Mouse (Mus musculus) ES-Bruce4 (cell line): Measurements from ENCODE around the gene Camta1. TPM values are rescaled to one million over a fixed set of nuclear protein-coding genes. Genes with fewer than 3 reads are reported as not detected.
A peak's percentile ranks its signal among the peaks of the same experiment; 100 is the strongest.

Source experiments
- H3K27ac ChIP-seq: 2 replicates; pipeline ENCODE4 v1.5.1; 2012; ENCODE audit warnings: low read length, inconsistent platforms; ENCODE audit not compliant: insufficient read depth
- H3K27me3 ChIP-seq: 2 replicates; pipeline ENCODE4 v1.6.1; 2012; ENCODE audit warnings: mild to moderate bottlenecking, low read length, inconsistent platforms; ENCODE audit not compliant: control insufficient read depth, poor library complexity, insufficient read depth, severe bottlenecking
- H3K36me3 ChIP-seq: 2 replicates; pipeline ENCODE4 v1.6.1; 2012; ENCODE audit warnings: inconsistent platforms, mild to moderate bottlenecking, low read length, moderate library complexity; ENCODE audit not compliant: control insufficient read depth, poor library complexity, insufficient read depth, severe bottlenecking
- H3K4me1 ChIP-seq: one replicate; pipeline ENCODE4 v1.8.1; 2011; ENCODE audit warnings: low read length; ENCODE audit not compliant: control insufficient read depth, insufficient read depth
- H3K4me3 ChIP-seq: 2 replicates; pipeline ENCODE4 v1.5.1; 2011; ENCODE audit warnings: low read depth, mild to moderate bottlenecking, low read length
- H3K9ac ChIP-seq: 2 replicates; pipeline ENCODE4 v1.6.1; 2012; ENCODE audit warnings: low read depth, mild to moderate bottlenecking, inconsistent platforms; ENCODE audit not compliant: poor library complexity, severe bottlenecking
- H3K9me3 ChIP-seq: replicated peaks from 2 replicates; pipeline ENCODE4 v1.6.1; 2012; ENCODE audit warnings: mild to moderate bottlenecking, low read length, inconsistent platforms; ENCODE audit not compliant: control insufficient read depth, poor library complexity, insufficient read depth, severe bottlenecking
- CTCF ChIP-seq: IDR thresholded peaks from one replicate; pipeline ENCODE4 v1.8.1; 2011; ENCODE audit warnings: low read depth, low read length
- EP300 ChIP-seq: IDR thresholded peaks from 2 replicates; pipeline ENCODE4 v1.6.1; 2011; ENCODE audit warnings: low read depth, low read length; ENCODE audit not compliant: insufficient read depth
- POLR2A ChIP-seq: IDR thresholded peaks from one replicate; pipeline ENCODE4 v1.8.1; 2011; ENCODE audit warnings: low read length; ENCODE audit not compliant: insufficient read depth
- polyA plus RNA-seq: library from polyadenylated mRNA; stranded (reverse); fragments of >200 nt; gene quantifications from 2 replicates; pipeline ENCODE4 v1.2.4, GENCODE M21; 2011; ENCODE audit warnings: low read depth; ENCODE audit not compliant: missing spikeins, insufficient read depth, insufficient read length

The Camta1 gene
- polyA plus RNA-seq, 1 experiment, result 85.3 TPM

DNA sequence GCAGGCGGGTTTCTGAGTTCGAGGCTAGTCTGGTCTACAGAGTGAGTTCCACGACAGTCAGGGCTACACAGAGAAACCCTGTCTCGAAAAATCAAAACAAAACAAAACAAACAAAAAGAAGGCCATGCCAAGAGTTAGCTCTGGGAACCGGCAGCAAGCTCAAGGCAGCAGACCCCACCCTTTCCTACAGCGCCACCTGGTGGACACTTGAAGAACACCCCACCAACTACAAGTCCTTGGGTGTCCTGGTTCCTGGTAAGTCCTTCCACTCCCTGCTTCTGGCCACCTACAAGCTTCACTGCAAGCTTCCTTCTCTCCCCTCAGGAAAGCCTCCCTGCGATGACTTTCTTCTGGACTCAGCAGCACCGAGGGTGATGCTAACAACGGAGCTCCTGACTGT lies 960.0 kb downstream of the Camta1 start:
- Histone ChIP-seq H3K9me3 (no peaks in the 10 kb centered on the region), H3K36me3 (peaks cover 20% of the 10 kb centered on the region), H3K27ac (peak overlapping the region; percentile 21), H3K4me1 (no peaks in the 10 kb centered on the region), H3K9ac (no peak overlapping the region), H3K27me3 (no peaks in the 10 kb centered on the region), H3K4me3 (no peak overlapping the region)
- TF ChIP-seq CTCF (peak; percentile 94), POLR2A (no peak)

DNA sequence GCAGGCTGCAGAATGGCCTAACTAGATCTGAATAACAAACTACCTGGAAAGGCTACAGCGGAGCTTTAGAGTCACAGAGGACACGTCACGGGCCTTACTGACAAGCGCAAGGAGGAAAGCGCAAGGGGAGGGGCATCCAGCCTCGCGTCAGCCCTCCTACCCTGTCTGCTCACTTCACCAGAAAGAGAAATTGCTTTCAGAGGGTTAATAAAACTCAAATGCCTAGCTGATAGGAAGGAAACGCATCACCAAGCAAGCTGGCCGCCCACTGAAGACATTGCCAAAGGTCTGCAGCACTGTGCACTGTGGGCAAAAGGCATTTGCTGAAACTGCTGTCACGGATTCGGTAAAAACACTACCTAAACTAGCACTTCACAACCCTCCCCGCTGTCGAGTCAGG lies 961.2 kb downstream of the Camta1 start:
- Histone ChIP-seq H3K4me3 (no peak overlapping the region), H3K4me1 (no peaks in the 10 kb centered on the region), H3K27ac (no peak overlapping the region), H3K9ac (no peak overlapping the region), H3K27me3 (no peaks in the 10 kb centered on the region), H3K9me3 (no peaks in the 10 kb centered on the region), H3K36me3 (peaks cover 17% of the 10 kb centered on the region)
- TF ChIP-seq EP300 (no peak), CTCF (no peak), POLR2A (no peak)

DNA sequence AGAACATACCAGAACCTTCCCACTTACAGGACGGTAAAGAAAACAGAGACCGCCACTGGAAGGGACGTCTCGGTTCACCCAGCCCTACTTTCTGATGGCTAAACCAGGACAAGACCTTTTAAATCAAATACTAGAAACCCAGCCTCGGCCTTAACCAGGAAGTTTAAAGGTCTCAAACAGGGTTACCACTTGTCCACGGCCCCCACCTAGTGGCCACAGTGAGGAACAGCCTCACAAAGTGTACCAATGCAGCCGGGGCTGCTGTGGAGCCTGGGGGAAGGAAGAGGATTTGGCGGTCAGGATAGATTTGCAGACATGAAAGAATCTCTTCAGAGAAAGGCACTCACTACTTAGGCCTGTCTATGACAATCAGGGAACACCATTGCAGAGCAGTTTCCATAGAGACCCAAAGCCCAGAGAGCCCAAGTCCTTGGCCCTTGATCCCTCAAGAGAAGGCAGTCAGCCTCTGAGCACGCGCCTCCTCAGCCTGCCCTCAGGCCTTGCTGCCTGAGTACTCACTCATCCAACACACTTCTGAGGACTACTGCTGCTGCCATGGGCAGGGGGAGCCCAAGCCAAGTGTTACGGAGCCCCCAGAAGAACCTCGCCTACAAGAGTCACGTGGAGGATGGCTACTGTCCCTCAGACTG lies 962.8 kb downstream of the Camta1 start:
- Histone ChIP-seq H3K9me3 (no peaks in the 10 kb centered on the region), H3K9ac (no peak overlapping the region; the same call in 1 of the 2 replicates), H3K27ac (no peak overlapping the region), H3K4me1 (peaks cover 1% of the 10 kb centered on the region), H3K4me3 (no peak overlapping the region), H3K27me3 (no peaks in the 10 kb centered on the region), H3K36me3 (peaks cover 11% of the 10 kb centered on the region)
- TF ChIP-seq CTCF (peak; percentile 81), EP300 (0 out of 2 replicates have a peak, but pooled peaks have one; percentile 31), POLR2A (no peak)

DNA sequence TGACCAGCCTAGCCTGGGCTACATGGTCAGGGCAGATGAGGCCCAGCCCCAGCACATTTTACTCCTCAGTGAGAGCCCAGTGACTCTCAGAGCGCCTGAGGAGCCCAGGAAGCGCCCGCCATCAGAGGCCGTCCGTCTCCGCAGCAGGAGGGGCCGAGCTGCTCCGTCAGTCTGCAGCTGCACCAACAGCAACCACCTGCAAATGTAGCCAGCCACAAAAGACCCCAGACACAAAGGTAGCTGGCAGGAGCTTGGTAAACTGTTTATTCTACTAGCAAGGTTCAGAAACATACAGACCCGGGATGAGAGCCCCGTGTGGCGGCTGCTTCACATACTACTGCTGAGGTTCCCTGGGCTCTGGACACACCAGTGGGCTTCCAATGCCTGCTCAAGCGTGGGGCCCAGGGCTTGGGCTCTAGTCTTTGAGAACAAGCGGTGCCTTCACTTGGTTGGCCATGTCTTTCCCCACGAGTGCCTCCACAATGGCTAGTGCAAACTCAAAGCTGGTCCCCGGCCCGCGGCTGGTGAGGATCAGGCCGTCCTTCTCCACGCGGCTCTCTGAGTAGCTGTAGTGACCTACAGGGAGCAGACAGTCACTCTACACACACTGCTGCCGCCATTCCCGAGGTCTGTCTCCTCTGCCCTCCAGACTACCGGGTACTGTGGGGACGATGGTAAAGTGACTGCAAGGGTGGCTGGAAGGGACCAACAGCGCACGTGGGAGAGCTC lies 964.6 kb downstream of the Camta1 start:
- no peak overlapping the region for H3K4me3 ChIP-seq
- no peaks in the 10 kb centered on the region for H3K27me3 ChIP-seq
- H3K9ac ChIP-seq, result no peak overlapping the region
- peaks cover 1% of the 10 kb centered on the region for H3K4me1 ChIP-seq
- no peaks in the 10 kb centered on the region for H3K9me3 ChIP-seq
- no peak overlapping the region for H3K27ac ChIP-seq
- H3K36me3 ChIP-seq, result peaks cover 4% of the 10 kb centered on the region; the same call in 1 of the 2 replicates
- no peak for TF ChIP-seq EP300
- no peak for TF ChIP-seq POLR2A
- TF ChIP-seq CTCF, result no peak

DNA sequence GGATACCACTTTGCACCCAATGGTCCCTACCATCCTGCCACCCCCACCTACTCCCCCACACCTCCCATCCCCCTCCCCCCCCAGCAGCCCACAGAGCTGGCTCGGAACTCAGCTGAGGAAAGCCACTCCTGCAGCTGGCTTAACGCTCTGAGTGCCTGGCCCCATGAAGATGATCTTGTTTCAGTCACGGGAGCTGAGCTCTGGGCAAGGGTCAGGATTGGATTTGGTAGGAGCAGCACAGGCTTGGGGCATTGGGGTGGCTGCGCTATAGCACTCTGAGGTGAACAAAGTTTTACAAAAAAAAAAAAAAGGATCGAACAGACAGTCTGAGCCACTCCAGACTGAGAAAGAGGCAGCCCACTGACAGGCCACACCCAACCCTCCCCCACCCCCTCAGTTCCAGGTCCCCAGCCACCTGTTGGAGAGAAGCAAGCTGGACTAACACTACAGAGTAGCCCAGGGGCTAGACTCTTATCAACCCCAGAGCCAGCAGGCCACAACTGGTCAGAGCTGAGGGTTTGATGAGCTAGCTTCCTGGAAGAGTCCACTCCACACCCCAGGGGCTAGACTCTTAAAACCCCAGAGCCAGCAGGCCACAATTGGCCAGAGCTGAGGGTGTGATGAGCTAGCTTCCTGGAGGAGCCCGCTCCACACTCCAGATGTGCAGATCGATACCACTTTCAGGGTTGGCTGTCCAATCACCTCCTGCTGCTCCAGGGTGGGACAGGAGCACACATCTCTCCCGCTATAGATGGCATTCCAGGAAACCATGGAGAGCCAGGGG lies 966.8 kb downstream of the Camta1 start:
- peaks cover 1% of the 10 kb centered on the region for H3K4me1 ChIP-seq
- H3K27me3 ChIP-seq, result no peaks in the 10 kb centered on the region
- no peak overlapping the region for H3K4me3 ChIP-seq
- no peak for TF ChIP-seq CTCF
- TF ChIP-seq EP300, result peak; percentile 40; the same call in 1 of the 2 replicates
- no peak for TF ChIP-seq POLR2A
- no peak overlapping the region for H3K9ac ChIP-seq
- H3K36me3 ChIP-seq, result peaks cover 4% of the 10 kb centered on the region; the same call in 1 of the 2 replicates
- H3K9me3 ChIP-seq, result no peaks in the 10 kb centered on the region
- H3K27ac ChIP-seq, result peak overlapping the region; percentile 12; the same call in 1 of the 2 replicates
